Mouse (Mus musculus): ENCODE measurements around the gene Zranb2.

The Zranb2 gene

GRCm38 (mm10) chr3:157533964-157534785 lies at the start of gene Zranb2:
Gene Zranb2, plus strand, starts transcription at chr3:157534160.
- peak; percentile 83 to 91 for DNase-seq (ENCODE audit: low spot score in 2 of 2)

GRCm38 (mm10) chr3:157492043-157492442 lies 41.9 kb upstream of the Zranb2 start:
- no peak for DNase-seq (ENCODE audit: low spot score in 2 of 2)

- no peak for DNase-seq (ENCODE audit: low spot score in 2 of 2)
Observed at GRCm38 (mm10) chr3:157502216-157502615, 31.7 kb upstream of the Zranb2 start.

- no peak for DNase-seq (ENCODE audit: low spot score in 2 of 2)
Observed at GRCm38 (mm10) chr3:157514116-157514796, 19.7 kb upstream of the Zranb2 start.

GRCm38 (mm10) chr3:157516471-157516870 lies 17.5 kb upstream of the Zranb2 start:
- no peak for DNase-seq (ENCODE audit: low spot score in 2 of 2)

- DNase-seq (ENCODE audit: low spot score in 2 of 2): no peak
Observed at GRCm38 (mm10) chr3:157517992-157518391, 16.0 kb upstream of the Zranb2 start.

- no peak for DNase-seq (ENCODE audit: low spot score in 2 of 2)
Observed at GRCm38 (mm10) chr3:157520433-157520832, 13.5 kb upstream of the Zranb2 start.

- no peak for DNase-seq (ENCODE audit: low spot score in 2 of 2)
Observed at GRCm38 (mm10) chr3:157523834-157524233, 10.1 kb upstream of the Zranb2 start.

- no peak for DNase-seq (ENCODE audit: low spot score in 2 of 2)
Observed at GRCm38 (mm10) chr3:157531585-157531984, 2.4 kb upstream of the Zranb2 start.

- peak in 1 of 2 experiments; percentile 2 for DNase-seq (ENCODE audit: low spot score in 2 of 2)
Observed at GRCm38 (mm10) chr3:157534786-157535415, 941 bp downstream of the Zranb2 start.

- DNase-seq (ENCODE audit: low spot score in 2 of 2): no peak
Observed at GRCm38 (mm10) chr3:157549323-157549722, 15.4 kb downstream of the Zranb2 start.

GRCm38 (mm10) chr3:157549758-157550600 lies 16.0 kb downstream of the Zranb2 start:
- DNase-seq (ENCODE audit: low spot score in 2 of 2): no peak

- no peak for DNase-seq (ENCODE audit: low spot score in 2 of 2)
Observed at GRCm38 (mm10) chr3:157565196-157565595, 31.2 kb downstream of the Zranb2 start.

- DNase-seq (ENCODE audit: low spot score in 2 of 2): no peak
Observed at GRCm38 (mm10) chr3:157566725-157567565, 33.0 kb downstream of the Zranb2 start, which contains the start of gene Ptger3. Gene Ptger3, plus strand, starts transcription at chr3:157566892.

- DNase-seq (ENCODE audit: low spot score in 2 of 2): no peak
Observed at GRCm38 (mm10) chr3:157567566-157568132, 33.7 kb downstream of the Zranb2 start.

- DNase-seq (ENCODE audit: low spot score in 2 of 2): no peak
Observed at GRCm38 (mm10) chr3:157572011-157572410, 38.1 kb downstream of the Zranb2 start.

- DNase-seq (ENCODE audit: low spot score in 2 of 2): no peak
Observed at GRCm38 (mm10) chr3:157575441-157576342, 41.7 kb downstream of the Zranb2 start.

- DNase-seq (ENCODE audit: low spot score in 2 of 2): no peak
Observed at GRCm38 (mm10) chr3:157576343-157576722, 42.4 kb downstream of the Zranb2 start.

- no peak for DNase-seq (ENCODE audit: low spot score in 2 of 2)
Observed at GRCm38 (mm10) chr3:157576862-157577261, 42.9 kb downstream of the Zranb2 start.

All from spleen, postnatal 14 days (tissue).